Mouse (Mus musculus) lung, postnatal 0 days (tissue): ENCODE results near the gene Glb1.
A peak's percentile ranks its signal among the peaks of the same experiment; 100 is the strongest.
"Not testable (repeated sequence)": the region's sequence is repeated elsewhere in the genome, so short reads cannot be mapped to it uniquely, and the experiment has no call there.

Experiments used
- CTCF ChIP-seq: IDR thresholded peaks from 2 replicates; pipeline ENCODE4 v1.5.1; 2016; ENCODE audit warnings: antibody characterized with exemption, mild to moderate bottlenecking
- EP300 ChIP-seq: IDR thresholded peaks from 2 replicates; pipeline ENCODE4 v1.6.1; 2016; ENCODE audit warnings: antibody characterized with exemption, mild to moderate bottlenecking, control low read depth

GRCm38 (mm10) chr9:114369389-114369788, 31.5 kb upstream of the Glb1 start:
- peak; percentile 45 for TF ChIP-seq CTCF
- TF ChIP-seq EP300 = not testable (repeated sequence)
